Mouse (Mus musculus): ENCODE results near the gene Myrip. TPM values are rescaled to one million over a fixed set of nuclear protein-coding genes. Genes with fewer than 3 reads are reported as not detected.

Myrip gene
- polyA plus RNA-seq, 1 experiment: 1.7 TPM

DNA sequence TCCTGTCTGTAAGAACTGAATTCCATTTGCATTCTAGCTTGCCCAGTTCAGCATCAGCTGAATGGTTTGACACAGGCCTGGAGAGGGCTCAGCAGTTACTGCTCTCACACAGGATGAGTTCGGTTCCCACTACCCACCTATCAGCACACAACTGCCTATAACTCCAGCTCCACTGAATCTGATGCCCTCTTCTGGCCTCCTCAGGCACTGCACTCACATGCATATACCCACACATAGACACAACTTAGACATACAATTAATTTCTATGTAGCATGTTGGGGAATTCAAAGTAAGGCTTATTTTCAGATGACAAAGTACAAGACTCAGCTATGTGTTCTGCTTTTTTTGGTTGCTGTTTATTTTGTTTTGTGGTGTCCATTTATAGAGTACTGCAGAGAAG, 137.0 kb downstream of the Myrip start:
- Histone ChIP-seq H3K36me3 (ENCODE audit: control insufficient read depth, insufficient read depth, low read length) (no peaks in the 10 kb centered on the region), H3K4me1 (ENCODE audit: control insufficient read depth, insufficient read depth, insufficient read length, low read length) (no peaks in the 10 kb centered on the region), H3K27me3 (ENCODE audit: control insufficient read depth, insufficient read depth, low read length) (no peaks in the 10 kb centered on the region), H3K27ac (ENCODE audit: insufficient read depth, low read depth, low read length) (no peak overlapping the region), H3K4me3 (ENCODE audit: low read depth, low read length) (no peak overlapping the region)
- TF ChIP-seq POLR2A (IDR thresholded peaks at IDR 0.05; ENCODE audit: low read depth, low read length): no peak
- TF ChIP-seq CTCF (IDR thresholded peaks at IDR 0.05; ENCODE audit: extremely low read depth, insufficient read length, insufficient replicate concordance, low read depth, low read length): no peak
- WGBS: 94% methylated on average over 1 of the region's 1 CpGs

DNA sequence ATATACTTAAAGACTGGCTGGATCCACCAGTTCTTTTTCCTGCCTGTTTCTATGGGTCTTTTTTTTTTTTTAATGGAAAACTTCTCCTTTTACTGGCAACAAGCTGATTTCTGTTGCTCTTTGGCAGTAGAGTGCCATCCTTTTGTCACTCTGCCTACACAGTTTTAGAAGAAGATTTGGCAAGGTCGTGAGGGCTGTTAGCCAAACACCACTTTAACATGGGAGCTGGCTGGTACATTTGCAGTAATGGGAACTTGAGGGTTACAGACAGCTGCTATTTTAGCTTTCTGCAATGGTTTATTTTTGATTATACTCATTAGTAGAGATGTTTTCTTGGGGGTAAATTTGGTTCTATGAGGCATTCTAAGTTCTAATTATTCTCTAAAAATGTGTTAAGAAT, 137.5 kb downstream of the Myrip start:
- no peaks in the 10 kb centered on the region for H3K27me3 ChIP-seq (ENCODE audit: control insufficient read depth, insufficient read depth, low read length)
- no peaks in the 10 kb centered on the region for H3K36me3 ChIP-seq (ENCODE audit: control insufficient read depth, insufficient read depth, low read length)
- no peak overlapping the region for H3K4me3 ChIP-seq (ENCODE audit: low read depth, low read length)
- WGBS: 61% methylated on average over 1 of the region's 1 CpGs
- TF ChIP-seq CTCF (IDR thresholded peaks at IDR 0.05; ENCODE audit: extremely low read depth, insufficient read length, insufficient replicate concordance, low read depth, low read length): no peak
- no peak for TF ChIP-seq POLR2A (IDR thresholded peaks at IDR 0.05; ENCODE audit: low read depth, low read length)
- no peak overlapping the region for H3K27ac ChIP-seq (ENCODE audit: insufficient read depth, low read depth, low read length)
- H3K4me1 ChIP-seq (ENCODE audit: control insufficient read depth, insufficient read depth, insufficient read length, low read length): no peaks in the 10 kb centered on the region

- TF ChIP-seq CTCF (IDR thresholded peaks at IDR 0.05; ENCODE audit: extremely low read depth, insufficient read length, insufficient replicate concordance, low read depth, low read length): no peak
- Histone ChIP-seq H3K4me3 (ENCODE audit: low read depth, low read length) (no peak overlapping the region), H3K4me1 (ENCODE audit: control insufficient read depth, insufficient read depth, insufficient read length, low read length) (no peaks in the 10 kb centered on the region), H3K27ac (ENCODE audit: insufficient read depth, low read depth, low read length) (no peak overlapping the region), H3K36me3 (ENCODE audit: control insufficient read depth, insufficient read depth, low read length) (no peaks in the 10 kb centered on the region), H3K27me3 (ENCODE audit: control insufficient read depth, insufficient read depth, low read length) (no peaks in the 10 kb centered on the region)
- 82% methylated on average over 9 of the region's 9 CpGs for WGBS
Observed at GRCm38 (mm10) chr9:120444642-120445041, 143.3 kb downstream of the Myrip start.

- Histone ChIP-seq H3K4me1 (ENCODE audit: control insufficient read depth, insufficient read depth, insufficient read length, low read length) (no peaks in the 10 kb centered on the region), H3K36me3 (ENCODE audit: control insufficient read depth, insufficient read depth, low read length) (no peaks in the 10 kb centered on the region), H3K27me3 (ENCODE audit: control insufficient read depth, insufficient read depth, low read length) (no peaks in the 10 kb centered on the region), H3K27ac (ENCODE audit: insufficient read depth, low read depth, low read length) (no peak overlapping the region), H3K4me3 (ENCODE audit: low read depth, low read length) (no peak overlapping the region)
- no peak for TF ChIP-seq CTCF (IDR thresholded peaks at IDR 0.05; ENCODE audit: extremely low read depth, insufficient read length, insufficient replicate concordance, low read depth, low read length)
- TF ChIP-seq POLR2A (IDR thresholded peaks at IDR 0.05; ENCODE audit: low read depth, low read length): no peak
- 83% methylated on average over 6 of the region's 6 CpGs for WGBS
Observed at GRCm38 (mm10) chr9:120449696-120450329, 148.5 kb downstream of the Myrip start.

DNA sequence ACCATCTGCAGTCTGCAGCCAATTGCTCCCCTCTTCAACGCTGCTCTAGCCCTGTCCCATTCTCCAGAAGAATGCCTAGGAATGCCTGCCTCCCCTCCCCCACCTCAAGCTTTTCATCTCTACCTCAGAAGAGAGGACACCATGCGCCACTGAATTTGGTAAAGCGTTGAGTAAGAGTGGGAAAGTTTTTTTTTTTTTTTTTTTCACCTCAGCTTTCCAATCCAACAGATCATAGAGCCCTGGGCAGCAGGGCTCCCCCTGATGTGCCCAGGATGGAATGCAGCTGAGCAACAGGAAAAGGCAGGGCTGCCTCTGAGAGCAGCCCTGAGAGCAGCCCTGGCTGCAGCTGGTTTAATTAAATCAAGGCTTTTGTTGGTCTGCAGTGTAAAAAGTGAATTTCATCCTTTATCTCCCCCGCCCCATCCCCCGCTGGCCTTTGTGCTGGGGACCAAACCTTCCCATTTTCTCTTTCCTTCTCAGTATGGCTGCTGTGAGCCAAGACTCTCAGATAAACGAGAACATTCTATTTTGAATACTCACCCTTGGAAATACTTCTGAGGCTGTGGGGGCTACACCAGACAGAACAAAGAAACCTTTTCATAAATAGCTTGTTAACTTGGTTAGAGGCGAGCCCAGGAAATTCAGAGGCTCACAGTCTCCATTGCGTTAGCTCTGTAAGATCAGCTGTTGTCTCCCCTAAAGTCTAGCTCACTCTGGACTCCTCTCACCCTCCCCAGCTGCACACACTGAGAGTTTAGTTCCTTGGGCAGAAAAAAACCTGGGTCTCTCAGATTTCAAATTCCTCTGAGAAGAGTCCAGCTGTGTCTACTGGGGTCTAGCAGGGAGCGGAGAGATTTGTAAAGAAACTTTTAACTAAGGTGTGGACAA, 154.7 kb downstream of the Myrip start:
- Histone ChIP-seq H3K27me3 (ENCODE audit: control insufficient read depth, insufficient read depth, low read length) (no peaks in the 10 kb centered on the region), H3K27ac (ENCODE audit: insufficient read depth, low read depth, low read length) (no peak overlapping the region), H3K36me3 (ENCODE audit: control insufficient read depth, insufficient read depth, low read length) (no peaks in the 10 kb centered on the region), H3K4me3 (ENCODE audit: low read depth, low read length) (no peak overlapping the region), H3K4me1 (ENCODE audit: control insufficient read depth, insufficient read depth, insufficient read length, low read length) (no peaks in the 10 kb centered on the region)
- 52% methylated on average over 9 of the region's 9 CpGs for WGBS
- TF ChIP-seq CTCF (IDR thresholded peaks at IDR 0.05; ENCODE audit: extremely low read depth, insufficient read length, insufficient replicate concordance, low read depth, low read length) (no peak), POLR2A (IDR thresholded peaks at IDR 0.05; ENCODE audit: low read depth, low read length) (no peak)

- Histone ChIP-seq H3K36me3 (ENCODE audit: control insufficient read depth, insufficient read depth, low read length) (no peaks in the 10 kb centered on the region), H3K27ac (ENCODE audit: insufficient read depth, low read depth, low read length) (no peak overlapping the region), H3K4me3 (ENCODE audit: low read depth, low read length) (no peak overlapping the region), H3K27me3 (ENCODE audit: control insufficient read depth, insufficient read depth, low read length) (no peaks in the 10 kb centered on the region), H3K4me1 (ENCODE audit: control insufficient read depth, insufficient read depth, insufficient read length, low read length) (no peaks in the 10 kb centered on the region)
- no peak for TF ChIP-seq POLR2A (IDR thresholded peaks at IDR 0.05; ENCODE audit: low read depth, low read length)
- no peak for TF ChIP-seq CTCF (IDR thresholded peaks at IDR 0.05; ENCODE audit: extremely low read depth, insufficient read length, insufficient replicate concordance, low read depth, low read length)
- WGBS: 88% methylated on average over 1 of the region's 1 CpGs
Observed at GRCm38 (mm10) chr9:120470431-120470830, 169.1 kb downstream of the Myrip start.

- 62% methylated on average over 3 of the region's 3 CpGs for WGBS
- H3K27ac ChIP-seq (ENCODE audit: insufficient read depth, low read depth, low read length): no peak overlapping the region
- no peaks in the 10 kb centered on the region for H3K4me1 ChIP-seq (ENCODE audit: control insufficient read depth, insufficient read depth, insufficient read length, low read length)
- H3K36me3 ChIP-seq (ENCODE audit: control insufficient read depth, insufficient read depth, low read length): no peaks in the 10 kb centered on the region
- H3K27me3 ChIP-seq (ENCODE audit: control insufficient read depth, insufficient read depth, low read length): no peaks in the 10 kb centered on the region
- H3K4me3 ChIP-seq (ENCODE audit: low read depth, low read length): no peak overlapping the region
- TF ChIP-seq POLR2A (IDR thresholded peaks at IDR 0.05; ENCODE audit: low read depth, low read length): no peak
- TF ChIP-seq CTCF (IDR thresholded peaks at IDR 0.05; ENCODE audit: extremely low read depth, insufficient read length, insufficient replicate concordance, low read depth, low read length): no peak
Observed at GRCm38 (mm10) chr9:120481644-120482043, 180.3 kb downstream of the Myrip start.
